Comparison of ENCODE assay signal across 10 mouse cellular contexts in the genomic region with DNA sequence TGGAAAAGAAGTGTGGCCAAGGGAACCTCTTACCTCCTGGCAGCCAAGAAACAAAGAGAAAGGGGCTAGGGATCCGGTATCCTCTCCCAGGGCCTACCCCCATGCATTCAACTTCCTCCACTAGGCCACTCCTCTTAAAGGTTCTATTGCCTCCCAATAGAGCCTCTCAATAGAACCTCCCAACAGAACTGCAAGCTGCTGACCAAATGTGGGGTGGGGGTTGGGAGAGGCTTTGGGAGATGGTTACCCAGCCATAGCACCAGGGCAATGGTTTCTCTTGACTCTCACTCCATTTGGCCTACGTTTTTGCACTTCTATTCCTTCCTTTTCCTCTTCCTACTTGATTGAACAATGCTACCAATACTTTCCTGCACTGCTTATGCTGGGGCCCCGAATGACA.
DNase-seq lines count a peak whose midpoint lies in the region; ATAC-seq lines count a peak whose summit lies in the region.
"Had no signal": no experiment of that assay in that cellular context is flagged by ENCODE, and none has a peak within 500 bp of the region (broad histone marks: within the 10 kb centered on the region; RNA-seq: fewer than 3 reads in every experiment).

No protein-coding gene starts in this region.

- H3K9ac ChIP-seq in heart, embryonic 13.5 days: peak overlapping the region; percentile 64; the same call in 1 of the 2 replicates
- 0 out of 2 replicates have a peak overlapping the region, but pooled peaks have one; percentile 16 for H3K9ac ChIP-seq in midbrain, embryonic 14.5 days (replicated peaks; ENCODE audit: low read length)
- H3K9ac ChIP-seq in midbrain, embryonic 11.5 days (ENCODE audit: low read length): no peak overlapping the region
- no peak overlapping the region for H3K9ac ChIP-seq in hindbrain, embryonic 15.5 days

- no peaks in the 10 kb centered on the region for H3K9me3 ChIP-seq in heart, embryonic 13.5 days
- H3K9me3 ChIP-seq in midbrain, embryonic 14.5 days (ENCODE audit: control insufficient read depth, low read length): no peaks in the 10 kb centered on the region
- no peaks in the 10 kb centered on the region for H3K9me3 ChIP-seq in midbrain, embryonic 11.5 days (ENCODE audit: control insufficient read depth, low read length)
- H3K9me3 ChIP-seq in hindbrain, embryonic 15.5 days: no peaks in the 10 kb centered on the region

- 0 out of 2 replicates have a peak overlapping the region, but pooled peaks have one; percentile 29 for H3K27ac ChIP-seq in heart, embryonic 13.5 days (replicated peaks)
- H3K27ac ChIP-seq in midbrain, embryonic 14.5 days (replicated peaks; ENCODE audit: low read depth, low read length): no peak overlapping the region
- H3K27ac ChIP-seq in midbrain, embryonic 11.5 days (ENCODE audit: low read depth, low read length): no peak overlapping the region
- no peak overlapping the region for H3K27ac ChIP-seq in hindbrain, embryonic 15.5 days (replicated peaks)

- H3K4me3 ChIP-seq in heart, embryonic 13.5 days: no peak overlapping the region
- H3K4me3 ChIP-seq in midbrain, embryonic 14.5 days (replicated peaks; ENCODE audit: low read depth, low read length): no peak overlapping the region
- H3K4me3 ChIP-seq in midbrain, embryonic 11.5 days (ENCODE audit: low read depth, low read length): no peak overlapping the region
- no peak overlapping the region for H3K4me3 ChIP-seq in hindbrain, embryonic 15.5 days

- ATAC-seq in heart, embryonic 13.5 days (ENCODE audit: extremely low read depth, insufficient number of reproducible peaks, low FRiP score, low TSS enrichment): no peak
- ATAC-seq in midbrain, embryonic 14.5 days (ENCODE audit: low FRiP score, low TSS enrichment): no peak
- ATAC-seq in midbrain, embryonic 11.5 days (ENCODE audit: low FRiP score): no peak
- no peak for ATAC-seq in hindbrain, embryonic 15.5 days (ENCODE audit: low FRiP score, low read depth)

- H3K27me3 ChIP-seq in heart, embryonic 13.5 days (replicated peaks): no peaks in the 10 kb centered on the region
- no peaks in the 10 kb centered on the region for H3K27me3 ChIP-seq in midbrain, embryonic 14.5 days (ENCODE audit: control insufficient read depth, insufficient read depth, low read length)
- no peaks in the 10 kb centered on the region for H3K27me3 ChIP-seq in midbrain, embryonic 11.5 days (ENCODE audit: control insufficient read depth, insufficient read depth, low read length)
- H3K27me3 ChIP-seq in hindbrain, embryonic 15.5 days: no peaks in the 10 kb centered on the region
- H3K27me3 ChIP-seq: CH12.LX had no signal

- H3K4me1 ChIP-seq in heart, embryonic 13.5 days: peaks cover 18% of the 10 kb centered on the region
- H3K4me1 ChIP-seq in midbrain, embryonic 14.5 days (ENCODE audit: control insufficient read depth, insufficient read depth, low read length): peaks cover 28% of the 10 kb centered on the region
- H3K4me1 ChIP-seq in midbrain, embryonic 11.5 days (ENCODE audit: control insufficient read depth, insufficient read depth, low read length): peaks cover 19% of the 10 kb centered on the region
- peaks cover 33% of the 10 kb centered on the region for H3K4me1 ChIP-seq in hindbrain, embryonic 15.5 days (replicated peaks)

- peak overlapping the region; percentile 44; the same call in 1 of the 2 replicates for H3K4me2 ChIP-seq in heart, embryonic 13.5 days
- no peak overlapping the region for H3K4me2 ChIP-seq in midbrain, embryonic 14.5 days (ENCODE audit: low read length)
- no peak overlapping the region for H3K4me2 ChIP-seq in midbrain, embryonic 11.5 days
- H3K4me2 ChIP-seq in hindbrain, embryonic 15.5 days: peak overlapping the region; percentile 33

- no peak for DNase-seq in heart, adult 18-20 months
- no peak for DNase-seq in midbrain, embryonic 14.5 days
- no peak for DNase-seq in midbrain, embryonic 11.5 days (ENCODE audit: low spot score, missing footprints)
- no peak for DNase-seq in thymus, postnatal 4 days
- no peak for DNase-seq in kidney, postnatal 4 days
- no peak for DNase-seq in B cell, adult 2 months
- DNase-seq: kidney, adult 8-10 months had no signal

- 65% methylated on average over 3 of the region's 3 CpGs for WGBS in heart, embryonic 13.5 days
- WGBS in midbrain, embryonic 14.5 days: 51% methylated on average over 3 of the region's 3 CpGs
- WGBS in midbrain, embryonic 11.5 days: 68% methylated on average over 3 of the region's 3 CpGs
- 27% methylated on average over 3 of the region's 3 CpGs for WGBS in hindbrain, embryonic 15.5 days

- H3K36me3 ChIP-seq in heart, embryonic 13.5 days: no peaks in the 10 kb centered on the region
- no peaks in the 10 kb centered on the region for H3K36me3 ChIP-seq in midbrain, embryonic 14.5 days (ENCODE audit: control insufficient read depth, insufficient read depth, low read length)
- no peaks in the 10 kb centered on the region for H3K36me3 ChIP-seq in midbrain, embryonic 11.5 days (ENCODE audit: control insufficient read depth, insufficient read depth, low read length)
- no peaks in the 10 kb centered on the region for H3K36me3 ChIP-seq in hindbrain, embryonic 15.5 days

Comparison
In these comparisons a context has a peak if more than half of its experiments do, and no peak if none do; other contexts are left out.
1. H3K9ac ChIP-seq: peak in heart, embryonic 13.5 days (single experiment) and midbrain, embryonic 14.5 days (single experiment); none in midbrain, embryonic 11.5 days (single experiment) and hindbrain, embryonic 15.5 days (single experiment).
2. H3K4me2 ChIP-seq: peak in heart, embryonic 13.5 days (single experiment) and hindbrain, embryonic 15.5 days (single experiment); none in midbrain, embryonic 14.5 days (single experiment) and midbrain, embryonic 11.5 days (single experiment).